Mouse (Mus musculus) CH12.LX (cell line): Measurements from ENCODE around the gene Gkn2.

Source experiments
- CTCF ChIP-seq, 2 experiments: IDR thresholded peaks in 1 of 2; conservative IDR thresholded peaks in 1 of 2; 2 replicates each; pipeline ENCODE4 v1.5.1; 2011 to 2012; ENCODE audit warnings: low read depth in 2 of 2, low read length in 2 of 2, improper control_type of control experiment in 1 of 2, inconsistent platforms in 1 of 2, mild to moderate bottlenecking in 1 of 2, moderate library complexity in 1 of 2
- EP300 ChIP-seq: IDR thresholded peaks from 2 replicates; pipeline ENCODE4 v1.6.1; 2011; ENCODE audit warnings: low read length, improper control_type of control experiment
- GABPA ChIP-seq: IDR thresholded peaks from 2 replicates; pipeline ENCODE4 v1.6.1; 2012; ENCODE audit warnings: low read depth, low read length, improper control_type of control experiment, inconsistent platforms; ENCODE audit not compliant: insufficient replicate concordance
- JUN ChIP-seq: IDR thresholded peaks from 2 replicates; pipeline ENCODE4 v1.6.1; 2011; ENCODE audit warnings: low read depth, mild to moderate bottlenecking, low read length, improper control_type of control experiment, moderate library complexity; ENCODE audit not compliant: insufficient read depth
- NRF1 ChIP-seq: IDR thresholded peaks from 2 replicates; pipeline ENCODE4 v1.6.1; 2014; ENCODE audit warnings: low read depth, mild to moderate bottlenecking, inconsistent platforms, low read length, improper control_type of control experiment, moderate library complexity
- POLR2A ChIP-seq: IDR thresholded peaks from 2 replicates; pipeline ENCODE4 v1.6.1; 2011; ENCODE audit warnings: low read depth, mild to moderate bottlenecking, improper control_type of control experiment, low read length
- SIN3A ChIP-seq: IDR thresholded peaks from 2 replicates; pipeline ENCODE4 v1.6.1; 2012; ENCODE audit warnings: low read length, improper control_type of control experiment, inconsistent platforms
- ZNF384 ChIP-seq: IDR thresholded peaks from 2 replicates; pipeline ENCODE4 v1.6.1; 2012; ENCODE audit warnings: low read depth, low read length, improper control_type of control experiment, inconsistent platforms

DNA sequence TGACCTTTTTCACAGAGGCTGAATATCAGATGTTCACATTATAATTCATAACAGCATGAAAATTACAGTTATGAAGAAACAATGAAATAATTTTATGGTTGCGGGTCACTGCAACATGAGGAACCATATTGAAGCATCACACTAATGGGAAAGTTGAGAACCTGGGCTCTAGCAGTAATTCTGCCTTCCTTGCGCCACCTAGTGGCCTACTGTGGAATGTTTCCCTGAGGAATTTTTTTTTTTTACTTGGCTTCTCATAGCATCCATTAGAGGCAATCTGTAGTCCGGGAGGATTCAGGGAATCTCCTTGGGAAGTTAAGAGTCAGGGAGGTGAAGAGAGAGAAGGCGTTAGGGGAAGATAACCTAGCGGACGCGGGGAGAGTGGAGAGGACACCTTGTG is 13.0 kb downstream of the Gkn2 start:
- peak; percentile 88 to 89 for TF ChIP-seq CTCF (conservative IDR thresholded peaks at IDR 0.05 in 1 of 2, IDR thresholded peaks at IDR 0.05 in 1 of 2; ENCODE audit: low read depth in 2 of 2, low read length in 2 of 2)
- TF ChIP-seq EP300: no peak
- TF ChIP-seq JUN: no peak
- TF ChIP-seq POLR2A: no peak
- TF ChIP-seq ZNF384: peak; percentile 97
- no peak for TF ChIP-seq NRF1
- TF ChIP-seq SIN3A: no peak
- TF ChIP-seq GABPA: no peak
